Mouse (Mus musculus) midbrain, embryonic 10.5 days (tissue): ENCODE measurements around the gene Tmem175. TPM values are rescaled to one million over a fixed set of nuclear protein-coding genes. Genes with fewer than 3 reads are reported as not detected.

Experiments used
- DNase-seq: peaks from one replicate; pipeline ENCODE4 v3.0.0-alpha.2; 2017; ENCODE audit warnings: low spot score
- H3K27ac ChIP-seq: fragments of 300-500 bp; sonication (generic); replicated peaks from 2 replicates; pipeline ENCODE4 v1.5.1; 2016; ENCODE audit warnings: mild to moderate bottlenecking
- H3K27me3 ChIP-seq: fragments of 300-500 bp; sonication (generic); 2 replicates; pipeline ENCODE4 v1.6.1; 2016; ENCODE audit warnings: low read depth, mild to moderate bottlenecking; ENCODE audit not compliant: poor library complexity, severe bottlenecking
- H3K36me3 ChIP-seq: fragments of 300-500 bp; sonication (generic); 2 replicates; pipeline ENCODE4 v1.6.1; 2016; ENCODE audit warnings: mild to moderate bottlenecking, moderate library complexity
- H3K4me1 ChIP-seq: fragments of 300-500 bp; sonication (generic); 2 replicates; pipeline ENCODE4 v1.6.1; 2016
- H3K4me3 ChIP-seq: fragments of 300-500 bp; sonication (generic); 2 replicates; pipeline ENCODE4 v1.5.1; 2016; ENCODE audit warnings: mild to moderate bottlenecking, moderate library complexity
- H3K9me3 ChIP-seq: fragments of 300-500 bp; sonication (generic); replicated peaks from 2 replicates; pipeline ENCODE4 v1.6.1; 2016; ENCODE audit warnings: mild to moderate bottlenecking
- WGBS: fragments of 180-500 bp; shearing (Covaris S2); methylation state at CpG from one replicate; pipeline ENCODE4 v1.1.7; 2016; 5-methylcytosine and 5-hydroxymethylcytosine counted together
- polyA plus RNA-seq: library from polyadenylated mRNA; unstranded; fragments of >200 nt; fragmentation: Nextera tagmentation; extraction: Ambion mirVana; gene quantifications from 2 replicates; pipeline ENCODE4 v1.2.1, GENCODE M21; 2016

Tmem175 gene
- polyA plus RNA-seq, 1 experiment from 2014 or later = 19.8 TPM

GRCm38 (mm10) chr5:108657406-108657805 is 27.8 kb downstream of the Tmem175 start:
- H3K4me1 ChIP-seq = peaks cover 28% of the 10 kb centered on the region
- DNase-seq = no peak
- peaks cover 56% of the 10 kb centered on the region for H3K36me3 ChIP-seq
- H3K27ac ChIP-seq = no peak overlapping the region
- H3K27me3 ChIP-seq = no peaks in the 10 kb centered on the region
- no peak overlapping the region for H3K4me3 ChIP-seq
- 82% methylated on average over 5 of the region's 5 CpGs for WGBS
- H3K9me3 ChIP-seq = no peaks in the 10 kb centered on the region

GRCm38 (mm10) chr5:108658611-108659010 is 29.0 kb downstream of the Tmem175 start:
- no peaks in the 10 kb centered on the region for H3K9me3 ChIP-seq
- no peak overlapping the region for H3K27ac ChIP-seq
- peaks cover 3% of the 10 kb centered on the region; the same call in 1 of the 2 replicates for H3K27me3 ChIP-seq
- no peak for DNase-seq
- peaks cover 28% of the 10 kb centered on the region for H3K4me1 ChIP-seq
- no peak overlapping the region for H3K4me3 ChIP-seq
- peaks cover 44% of the 10 kb centered on the region for H3K36me3 ChIP-seq
- WGBS = 87% methylated on average over 1 of the region's 1 CpGs

- DNase-seq = no peak
- Histone ChIP-seq H3K27ac (peak within 1 kb of the TSS; percentile 86), H3K4me3 (peak within 1 kb of the TSS; percentile 90), H3K36me3 (peaks cover 30% of the 10 kb centered on the region), H3K4me1 (peaks cover 28% of the 10 kb centered on the region), H3K9me3 (no peaks in the 10 kb centered on the region), H3K27me3 (peaks cover 3% of the 10 kb centered on the region; the same call in 1 of the 2 replicates)
- WGBS = 11% methylated on average over 24 of the region's 24 CpGs
Observed at GRCm38 (mm10) chr5:108659698-108660631, 30.4 kb downstream of the Tmem175 start, which contains the start of gene Idua. TSS of gene Idua (plus strand) at chr5:108660331.

GRCm38 (mm10) chr5:108660632-108661268 is 31.2 kb downstream of the Tmem175 start:
- H3K27ac ChIP-seq = peak overlapping the region; percentile 86
- DNase-seq = peak; percentile 87
- peaks cover 28% of the 10 kb centered on the region for H3K4me1 ChIP-seq
- peaks cover 23% of the 10 kb centered on the region for H3K36me3 ChIP-seq
- peak overlapping the region; percentile 90 for H3K4me3 ChIP-seq
- H3K27me3 ChIP-seq = peaks cover 3% of the 10 kb centered on the region; the same call in 1 of the 2 replicates
- WGBS = 12% methylated on average over 36 of the region's 36 CpGs
- no peaks in the 10 kb centered on the region for H3K9me3 ChIP-seq

GRCm38 (mm10) chr5:108662772-108663171 is 33.2 kb downstream of the Tmem175 start:
- no peaks in the 10 kb centered on the region for H3K9me3 ChIP-seq
- WGBS = 89% methylated on average over 4 of the region's 4 CpGs
- H3K27ac ChIP-seq = no peak overlapping the region
- peaks cover 28% of the 10 kb centered on the region for H3K4me1 ChIP-seq
- peaks cover 3% of the 10 kb centered on the region; the same call in 1 of the 2 replicates for H3K27me3 ChIP-seq
- no peak for DNase-seq
- no peak overlapping the region for H3K4me3 ChIP-seq
- peaks cover 4% of the 10 kb centered on the region for H3K36me3 ChIP-seq

- Histone ChIP-seq H3K27me3 (peaks cover 3% of the 10 kb centered on the region; the same call in 1 of the 2 replicates), H3K9me3 (no peaks in the 10 kb centered on the region), H3K4me1 (peaks cover 26% of the 10 kb centered on the region), H3K27ac (no peak overlapping the region), H3K4me3 (no peak overlapping the region), H3K36me3 (no peaks in the 10 kb centered on the region)
- no peak for DNase-seq
- WGBS = 46% methylated on average over 3 of the region's 3 CpGs
Observed at GRCm38 (mm10) chr5:108665066-108665465, 35.5 kb downstream of the Tmem175 start.

- peaks cover 14% of the 10 kb centered on the region for H3K36me3 ChIP-seq
- peaks cover 19% of the 10 kb centered on the region for H3K4me1 ChIP-seq
- H3K4me3 ChIP-seq = no peak overlapping the region
- no peak for DNase-seq
- WGBS = 84% methylated on average over 2 of the region's 2 CpGs
- H3K27me3 ChIP-seq = peaks cover 3% of the 10 kb centered on the region; the same call in 1 of the 2 replicates
- H3K27ac ChIP-seq = no peak overlapping the region
- no peaks in the 10 kb centered on the region for H3K9me3 ChIP-seq
Observed at GRCm38 (mm10) chr5:108667370-108667769, 37.8 kb downstream of the Tmem175 start.

- Histone ChIP-seq H3K36me3 (peaks cover 25% of the 10 kb centered on the region), H3K27ac (peak overlapping the region; percentile 94), H3K9me3 (no peaks in the 10 kb centered on the region), H3K27me3 (no peaks in the 10 kb centered on the region), H3K4me1 (peaks cover 19% of the 10 kb centered on the region), H3K4me3 (peak overlapping the region; percentile 66)
- DNase-seq = no peak
- WGBS = 22% methylated on average over 3 of the region's 3 CpGs
Observed at GRCm38 (mm10) chr5:108668387-108668932, 38.9 kb downstream of the Tmem175 start.

- peak within 1 kb of the TSS; percentile 66 for H3K4me3 ChIP-seq
- H3K9me3 ChIP-seq = no peaks in the 10 kb centered on the region
- H3K4me1 ChIP-seq = peaks cover 19% of the 10 kb centered on the region
- peak; percentile 86 for DNase-seq
- peaks cover 27% of the 10 kb centered on the region for H3K36me3 ChIP-seq
- WGBS = 7% methylated on average over 43 of the region's 43 CpGs
- no peaks in the 10 kb centered on the region for H3K27me3 ChIP-seq
- peak within 1 kb of the TSS; percentile 94 for H3K27ac ChIP-seq
Observed at GRCm38 (mm10) chr5:108668977-108669936, 39.7 kb downstream of the Tmem175 start, which contains the start of gene Dgkq. TSS of gene Dgkq (minus strand) at chr5:108669672.

GRCm38 (mm10) chr5:108669986-108670385 is 40.4 kb downstream of the Tmem175 start:
- Histone ChIP-seq H3K27me3 (no peaks in the 10 kb centered on the region), H3K27ac (peak overlapping the region; percentile 94), H3K36me3 (peaks cover 27% of the 10 kb centered on the region), H3K9me3 (no peaks in the 10 kb centered on the region), H3K4me1 (peaks cover 19% of the 10 kb centered on the region), H3K4me3 (peak overlapping the region; percentile 66; the same call in 1 of the 2 replicates)
- WGBS = 87% methylated on average over 9 of the region's 9 CpGs
- no peak for DNase-seq

- H3K4me3 ChIP-seq = no peak overlapping the region
- H3K27ac ChIP-seq = no peak overlapping the region
- no peaks in the 10 kb centered on the region for H3K27me3 ChIP-seq
- H3K9me3 ChIP-seq = no peaks in the 10 kb centered on the region
- no peak for DNase-seq
- peaks cover 27% of the 10 kb centered on the region for H3K36me3 ChIP-seq
- H3K4me1 ChIP-seq = peaks cover 21% of the 10 kb centered on the region
Observed at GRCm38 (mm10) chr5:108670785-108671184, 41.2 kb downstream of the Tmem175 start.
